Mouse (Mus musculus) bone marrow, adult 2 months (tissue): Measurements from ENCODE around the gene Styxl1.

Experiments
- CTCF ChIP-seq: fragments of 200-500 bp; IDR thresholded peaks from 2 replicates; pipeline ENCODE4 v1.5.1; 2011; ENCODE audit warnings: low read length, control low read depth; ENCODE audit not compliant: control insufficient read depth, insufficient read depth
- POLR2A ChIP-seq: fragments of 200-500 bp; IDR thresholded peaks from 2 replicates; pipeline ENCODE4 v1.6.1; 2011; ENCODE audit warnings: low read depth, mild to moderate bottlenecking, control low read depth, low read length, borderline replicate concordance; ENCODE audit not compliant: control insufficient read depth

- TF ChIP-seq POLR2A: no peak
- no peak for TF ChIP-seq CTCF
Observed at GRCm38 (mm10) chr5:135794859-135795181, 16.6 kb upstream of the Styxl1 start.
